Comparison of ENCODE assay signal across 21 mouse cellular contexts in the genomic region with DNA sequence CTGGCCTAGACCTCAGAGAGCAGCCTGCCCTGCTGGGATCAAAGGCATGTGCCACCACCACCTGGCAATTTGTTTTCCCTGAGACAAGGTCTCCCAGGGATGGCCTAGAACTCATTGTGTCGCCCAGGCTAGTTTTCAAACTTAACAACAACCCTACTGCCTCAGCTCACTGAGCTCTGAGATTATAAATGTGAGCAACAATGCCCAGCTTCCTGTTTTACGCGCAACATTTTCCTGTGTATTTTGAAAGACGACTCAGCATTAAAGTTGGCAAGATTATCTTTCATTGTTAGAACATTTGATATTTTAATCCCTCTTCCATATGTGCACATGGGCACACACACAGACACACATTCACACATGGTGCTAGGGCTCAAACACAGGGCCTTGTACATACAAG. TPM values are rescaled to one million over a fixed set of nuclear protein-coding genes. Genes with fewer than 3 reads are reported as not detected.
DNase-seq lines count a peak whose midpoint lies in the region; ATAC-seq lines count a peak whose summit lies in the region.
"Had no signal": no experiment of that assay in that cellular context is flagged by ENCODE, and none has a peak within 500 bp of the region (broad histone marks: within the 10 kb centered on the region; RNA-seq: fewer than 3 reads in every experiment).

No protein-coding gene starts in this region.

- H3K27me3 ChIP-seq in liver, embryonic 11.5 days (replicated peaks; ENCODE audit: control insufficient read depth, insufficient read depth, low read length) = no peaks in the 10 kb centered on the region
- H3K27me3 ChIP-seq: embryonic facial prominence, embryonic 15.5 days; heart, embryonic 13.5 days; neural tube, embryonic 12.5 days had no signal

- H3K4me1 ChIP-seq in liver, embryonic 11.5 days (replicated peaks; ENCODE audit: control insufficient read depth, insufficient read depth, low read length) = peaks cover 10% of the 10 kb centered on the region

- no peaks in the 10 kb centered on the region for H3K36me3 ChIP-seq in liver, embryonic 11.5 days (ENCODE audit: control insufficient read depth, insufficient read depth, low read length)
- H3K36me3 ChIP-seq: embryonic facial prominence, embryonic 15.5 days; heart, embryonic 13.5 days; neural tube, embryonic 12.5 days had no signal

- H3K4me2 ChIP-seq in liver, embryonic 11.5 days = no peak overlapping the region

- no peak overlapping the region for H3K4me3 ChIP-seq in liver, embryonic 11.5 days (ENCODE audit: low read depth, low read length)
- H3K4me3 ChIP-seq: neural tube, embryonic 12.5 days had no signal

- no peak for ATAC-seq in liver, embryonic 11.5 days (replicated peaks; ENCODE audit: low FRiP score)
- peak; percentile 34; the same call in 1 of the 2 replicates for ATAC-seq in megakaryocyte, adult 5-6 weeks (ENCODE audit: poor library complexity, severe bottlenecking)
- ATAC-seq: forebrain, embryonic 14.5 days; hindbrain, postnatal 0 days; intestine, postnatal 0 days had no signal

- H3K9me3 ChIP-seq in liver, embryonic 11.5 days (ENCODE audit: control insufficient read depth, low read length) = no peaks in the 10 kb centered on the region
- H3K9me3 ChIP-seq: embryonic facial prominence, embryonic 15.5 days; heart, embryonic 13.5 days; neural tube, embryonic 12.5 days had no signal

- peak; percentile 28 for DNase-seq in liver, embryonic 11.5 days (ENCODE audit: low spot score)
- no peak for DNase-seq in liver
- DNase-seq in 416B (ENCODE audit: low read depth) = peak; percentile 49
- peak; percentile 21 for DNase-seq in T-cell, adult 2 months (ENCODE audit: low spot score)
- DNase-seq in cerebellum, adult 11-12 months = no peak
- no peak for DNase-seq in cerebellum, adult 9-10 months
- DNase-seq: adrenal gland, adult 2 months; cerebellum, adult 8-10 months; gastrocnemius, postnatal 10 days; heart, adult 18-20 months; heart, postnatal 14 days; kidney, postnatal 4 days; lung, postnatal 10 days; midbrain, embryonic 14.5 days had no signal

- H3K27ac ChIP-seq in liver, embryonic 11.5 days (ENCODE audit: low read depth, low read length) = no peak overlapping the region
- H3K27ac ChIP-seq: embryonic facial prominence, embryonic 15.5 days; heart, embryonic 13.5 days; hindbrain, postnatal 0 days; neural tube, embryonic 12.5 days had no signal

- WGBS in liver, embryonic 11.5 days = 68% methylated on average over 4 of the region's 4 CpGs

- no peak overlapping the region for H3K9ac ChIP-seq in liver, embryonic 11.5 days (ENCODE audit: low read depth, low read length)
- H3K9ac ChIP-seq: embryonic facial prominence, embryonic 15.5 days; neural tube, embryonic 12.5 days had no signal

RNA-seq across cellular contexts. Expression of gene Nup153, which starts 9.7 kb away (rescaled TPM):
- polyA plus RNA-seq in liver, embryonic 11.5 days (2014; fragmentation: Nextera tagmentation; extraction: Ambion mirVana) = 41.6 and 42.1 TPM in 2 replicates
- 63.5 and 86.7 TPM in 2 replicates for total RNA-seq in megakaryocyte, adult 5-6 weeks (2015)
- 52.0 and 57.3 TPM in 2 replicates for total RNA-seq in megakaryocyte, adult 5-6 weeks (2017)

Comparison
In these comparisons a context has a peak if more than half of its experiments do, and no peak if none do; other contexts are left out.
1. DNase-seq: peak in liver, embryonic 11.5 days (single experiment), 416B (single experiment) and T-cell, adult 2 months (single experiment); none in liver (single experiment), cerebellum, adult 11-12 months (single experiment) and cerebellum, adult 9-10 months (single experiment).